Mouse (Mus musculus) heart, embryonic 16.5 days (tissue): ENCODE results near the gene Ddx17. TPM values are rescaled to one million over a fixed set of nuclear protein-coding genes. Genes with fewer than 3 reads are reported as not detected.

Experiments used
- ATAC-seq: fragments of 200-750 bp; cut with Nextera tagmentation; replicated peaks from 2 replicates; pipeline ENCODE4 v1.8.0; 2017; ENCODE audit warnings: moderate number of reproducible peaks; ENCODE audit not compliant: insufficient read depth, low FRiP score; ENCODE audit errors: extremely low read depth
- H3K27ac ChIP-seq: fragments of 300-500 bp; sonication (generic); 2 replicates; pipeline ENCODE4 v1.5.1; 2014; ENCODE audit warnings: mild to moderate bottlenecking, low read length, control low read depth, moderate library complexity
- H3K27me3 ChIP-seq: fragments of 300-500 bp; sonication (generic); 2 replicates; pipeline ENCODE4 v1.6.1; 2014; ENCODE audit warnings: low read length, mixed read lengths; ENCODE audit not compliant: control insufficient read depth, insufficient read depth
- H3K36me3 ChIP-seq: fragments of 300-500 bp; sonication (generic); 2 replicates; pipeline ENCODE4 v1.6.1; 2014; ENCODE audit not compliant: control insufficient read depth, insufficient read depth
- H3K4me1 ChIP-seq: fragments of 300-500 bp; sonication (generic); 2 replicates; pipeline ENCODE4 v1.6.1; 2014; ENCODE audit warnings: low read length, mixed read lengths; ENCODE audit not compliant: control insufficient read depth, insufficient read depth
- H3K4me2 ChIP-seq: fragments of 300-500 bp; sonication (generic); 2 replicates; pipeline ENCODE4 v1.6.1; 2014; ENCODE audit warnings: low read depth, mild to moderate bottlenecking, control low read depth, low read length
- H3K4me3 ChIP-seq: fragments of 300-500 bp; sonication (generic); 2 replicates; pipeline ENCODE4 v1.5.1; 2014; ENCODE audit warnings: mild to moderate bottlenecking, control low read depth, low read length
- H3K9ac ChIP-seq: fragments of 300-500 bp; sonication (generic); 2 replicates; pipeline ENCODE4 v1.6.1; 2014; ENCODE audit warnings: low read length, control low read depth
- H3K9me3 ChIP-seq: fragments of 300-500 bp; sonication (generic); replicated peaks from 2 replicates; pipeline ENCODE4 v1.6.1; 2016; ENCODE audit warnings: low read length; ENCODE audit not compliant: control insufficient read depth
- WGBS: fragments of 180-500 bp; shearing (Covaris S2); extraction: QIAGEN DNeasy Blood & Tissue Kit; methylation state at CpG from one replicate; pipeline ENCODE4 v1.1.7; 2014; 5-methylcytosine and 5-hydroxymethylcytosine counted together
- polyA plus RNA-seq: library from polyadenylated mRNA; unstranded; fragments of >200 nt; fragmentation: Nextera tagmentation; extraction: Ambion mirVana; gene quantifications from 2 replicates; pipeline ENCODE4 v1.2.1, GENCODE M21; 2015

Gene Ddx17
- polyA plus RNA-seq, 1 experiment from 2014 or later = 30.8 TPM

DNA sequence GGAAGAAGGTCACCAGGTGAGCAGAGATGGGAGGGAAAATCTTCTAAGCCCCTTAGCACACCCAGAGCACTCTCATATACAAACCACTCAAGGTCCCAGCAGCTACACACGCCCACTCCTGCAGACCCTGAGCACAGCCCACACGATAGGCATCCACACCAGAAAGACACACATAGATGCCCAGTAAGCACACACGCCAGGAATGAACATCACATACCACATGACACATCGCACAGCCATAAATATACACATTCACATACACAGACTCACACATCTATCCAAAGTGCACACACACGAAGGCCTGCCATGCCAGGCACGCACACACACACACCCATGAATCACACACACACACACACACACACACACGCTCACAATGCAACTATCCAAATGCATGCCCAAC, 36.1 kb downstream of the Ddx17 start:
- WGBS = 71% methylated on average over 7 of the region's 7 CpGs
- Histone ChIP-seq H3K9me3 (no peaks in the 10 kb centered on the region), H3K36me3 (no peaks in the 10 kb centered on the region), H3K4me3 (no peak overlapping the region), H3K4me1 (peaks cover 24% of the 10 kb centered on the region), H3K27ac (no peak overlapping the region), H3K9ac (no peak overlapping the region), H3K4me2 (no peak overlapping the region), H3K27me3 (peaks cover 47% of the 10 kb centered on the region)
- no peak for ATAC-seq

DNA sequence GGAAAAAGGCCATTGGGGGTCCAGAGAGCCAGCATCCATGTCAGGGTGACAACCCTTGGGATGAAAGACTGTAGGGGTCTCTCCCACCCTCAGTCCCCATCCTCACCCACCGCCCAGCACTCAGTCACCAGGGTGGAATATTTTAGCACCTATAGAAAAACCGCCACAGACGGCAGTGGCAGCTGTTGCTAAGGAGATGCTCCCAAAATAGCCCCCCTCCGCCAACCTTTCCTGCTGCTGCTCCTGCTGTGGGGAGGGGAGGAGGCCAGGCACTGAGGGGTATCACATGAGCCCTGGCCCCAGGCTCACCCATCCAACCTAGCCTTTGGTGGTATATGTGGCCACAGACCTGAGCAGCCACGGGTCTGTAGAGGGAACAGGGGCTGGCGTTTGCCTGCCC, 36.5 kb downstream of the Ddx17 start:
- Histone ChIP-seq H3K4me3 (no peak overlapping the region), H3K4me2 (no peak overlapping the region; the same call in 1 of the 2 replicates), H3K27me3 (peaks cover 47% of the 10 kb centered on the region), H3K9ac (no peak overlapping the region), H3K36me3 (no peaks in the 10 kb centered on the region), H3K9me3 (no peaks in the 10 kb centered on the region), H3K27ac (no peak overlapping the region), H3K4me1 (peaks cover 24% of the 10 kb centered on the region)
- whole genome bisulfite sequencing = 19% methylated on average over 6 of the region's 6 CpGs
- ATAC-seq = no peak

DNA sequence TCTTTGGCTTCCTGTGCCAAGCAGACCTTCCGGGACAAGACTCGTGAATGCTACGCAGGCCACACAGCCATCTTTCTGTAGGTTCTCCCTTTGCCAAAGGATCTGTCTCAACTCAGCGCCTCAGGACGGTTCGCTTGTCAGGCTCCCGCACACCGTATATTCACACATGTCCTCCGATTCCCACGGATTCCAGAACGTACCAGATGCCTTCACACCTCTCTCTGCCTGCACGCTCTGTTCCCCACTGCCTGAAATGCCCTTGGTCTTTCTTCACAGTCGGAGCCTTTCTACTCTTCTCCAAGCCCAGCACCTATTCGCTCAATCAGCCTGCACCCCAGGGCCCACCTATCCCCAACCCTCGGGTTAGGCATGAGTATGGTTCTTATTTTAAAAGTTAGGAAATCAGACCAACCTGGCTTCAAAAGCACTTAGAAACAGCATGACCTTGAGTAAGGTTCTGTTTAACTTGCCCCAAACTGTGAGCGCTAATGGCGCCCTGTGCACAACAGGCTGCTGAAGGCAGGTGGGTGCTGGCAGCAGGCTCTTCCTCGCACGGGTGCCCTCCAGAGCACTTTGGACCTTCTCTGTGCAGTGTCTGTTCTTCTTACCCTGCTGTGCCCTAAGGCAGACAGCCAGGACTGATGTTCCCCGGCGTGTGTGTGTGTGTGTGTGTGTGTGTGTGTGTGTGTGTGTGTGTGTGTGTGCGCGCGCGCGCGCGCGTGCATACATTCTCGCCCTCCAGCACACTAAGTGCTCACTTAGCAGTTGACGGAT, 39.3 kb downstream of the Ddx17 start:
- H3K4me3 ChIP-seq = no peak overlapping the region
- no peak overlapping the region for H3K27ac ChIP-seq
- no peaks in the 10 kb centered on the region for H3K36me3 ChIP-seq
- H3K27me3 ChIP-seq = peaks cover 49% of the 10 kb centered on the region
- ATAC-seq = no peak
- H3K9me3 ChIP-seq = no peaks in the 10 kb centered on the region
- WGBS = 54% methylated on average over 31 of the region's 31 CpGs
- H3K4me1 ChIP-seq = peaks cover 29% of the 10 kb centered on the region
- no peak overlapping the region for H3K4me2 ChIP-seq
- H3K9ac ChIP-seq = no peak overlapping the region

DNA sequence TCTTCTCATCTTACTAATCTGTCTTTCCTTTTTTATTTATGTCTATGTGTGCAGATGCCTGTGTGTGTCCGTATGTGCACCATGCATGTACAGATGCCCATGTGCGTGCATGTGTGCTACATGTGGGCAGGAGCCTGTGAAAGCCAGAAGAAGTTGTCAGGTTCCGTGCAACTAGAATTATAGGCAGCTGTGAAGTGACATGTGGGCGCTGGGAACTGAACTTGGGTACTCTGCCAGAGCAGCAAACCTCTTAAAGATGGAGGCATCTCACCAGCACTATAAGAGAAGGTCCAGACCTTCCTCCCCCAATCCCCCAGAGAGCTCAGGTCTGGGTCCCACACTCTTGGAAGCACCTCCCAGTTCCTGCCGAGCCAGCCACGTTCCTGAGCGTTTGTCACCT, 40.1 kb downstream of the Ddx17 start:
- no peak for ATAC-seq
- Histone ChIP-seq H3K9me3 (no peaks in the 10 kb centered on the region), H3K27ac (no peak overlapping the region), H3K9ac (no peak overlapping the region), H3K4me1 (peaks cover 24% of the 10 kb centered on the region), H3K4me2 (no peak overlapping the region; the same call in 1 of the 2 replicates), H3K36me3 (no peaks in the 10 kb centered on the region), H3K4me3 (no peak overlapping the region), H3K27me3 (peaks cover 49% of the 10 kb centered on the region)
- 38% methylated on average over 7 of the region's 7 CpGs for WGBS

DNA sequence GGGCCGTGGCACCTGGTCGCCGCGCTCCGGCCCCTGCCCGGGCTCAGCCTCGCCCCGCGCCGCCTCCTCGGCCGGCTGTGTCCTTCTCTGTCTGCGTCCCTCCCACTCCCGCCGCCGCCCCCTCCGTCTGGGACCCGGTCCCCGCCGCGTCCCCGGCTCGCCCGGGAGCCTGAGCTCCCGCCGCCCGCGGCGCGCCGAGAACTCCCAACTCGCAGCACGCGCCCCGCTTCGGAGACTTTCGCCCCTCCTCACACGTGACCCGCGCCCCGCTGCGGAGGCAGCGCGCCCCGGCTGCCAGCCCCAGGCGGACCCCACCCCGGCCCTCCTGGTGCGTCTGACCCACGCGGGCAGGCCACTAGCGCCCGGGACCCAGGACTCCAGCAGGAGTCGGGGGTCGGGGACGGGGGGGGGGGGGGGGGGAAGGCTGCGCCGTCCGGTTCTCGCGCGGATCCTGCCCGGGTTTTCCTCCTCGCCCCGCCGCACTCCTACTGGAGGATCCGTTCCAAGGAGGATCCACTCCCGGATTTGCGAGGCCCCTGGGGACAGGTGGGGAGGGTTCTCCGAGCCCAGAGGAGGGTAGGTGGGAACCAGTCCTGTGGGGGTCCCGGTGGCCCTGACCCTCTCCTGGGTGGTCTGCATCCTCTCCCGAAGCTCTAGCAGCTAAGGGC, 40.8 kb downstream of the Ddx17 start:
- Histone ChIP-seq H3K27me3 (peaks cover 45% of the 10 kb centered on the region), H3K27ac (no peak overlapping the region), H3K9me3 (no peaks in the 10 kb centered on the region), H3K4me2 (peak overlapping the region; percentile 96), H3K4me3 (peak overlapping the region; percentile 57), H3K4me1 (peaks cover 21% of the 10 kb centered on the region), H3K9ac (peak overlapping the region; percentile 66), H3K36me3 (no peaks in the 10 kb centered on the region)
- WGBS = under 1% methylated on average over 56 of the region's 71 CpGs
- peak; percentile 35 for ATAC-seq

DNA sequence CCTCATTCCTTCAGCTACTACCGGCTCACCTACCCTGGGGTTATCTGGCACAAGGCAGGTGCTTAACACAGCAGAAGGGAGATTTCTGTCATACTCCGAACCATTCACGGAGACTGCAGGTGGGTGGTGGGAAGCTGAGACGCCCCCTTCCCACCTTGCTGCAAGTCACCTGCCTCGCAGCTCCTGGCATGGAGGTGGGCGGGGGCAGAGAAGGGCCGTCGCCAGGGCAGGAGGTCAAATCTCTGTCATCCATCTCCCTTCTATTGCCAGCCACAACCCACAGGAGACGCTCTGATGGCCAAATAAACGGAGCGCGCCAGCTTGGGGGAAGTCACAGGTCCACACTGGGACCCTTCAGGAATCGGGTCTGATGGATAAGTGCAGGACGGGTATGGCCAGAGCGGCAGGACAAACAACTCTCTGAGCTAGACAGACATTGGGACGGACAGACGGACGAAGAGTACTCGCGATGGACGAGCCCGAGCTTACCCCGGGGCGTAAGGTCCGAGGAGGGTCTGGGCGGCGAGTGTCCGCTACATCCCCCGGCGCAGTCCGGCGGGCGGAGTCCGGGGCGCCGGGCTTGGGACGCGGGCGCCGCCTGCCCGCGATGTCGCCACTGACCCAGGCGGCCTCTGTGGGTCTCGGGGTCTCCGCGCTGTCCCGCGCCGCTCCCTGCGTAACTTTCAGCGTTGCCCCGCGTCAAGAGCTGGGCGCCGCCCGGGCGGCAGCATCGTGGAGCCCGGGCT, 41.7 kb downstream of the Ddx17 start, which contains the start of gene Kcnj4:
Kcnj4 (minus strand) TSS at position 535 of the 746 bp plus-strand sequence.
- under 1% methylated on average over 59 of the region's 60 CpGs for WGBS
- no peaks in the 10 kb centered on the region for H3K36me3 ChIP-seq
- peak within 1 kb of the TSS; percentile 66 for H3K9ac ChIP-seq
- 0 out of 2 replicates have a peak, but pooled peaks have one; percentile 4 for ATAC-seq
- peaks cover 36% of the 10 kb centered on the region for H3K27me3 ChIP-seq
- no peaks in the 10 kb centered on the region for H3K9me3 ChIP-seq
- H3K4me1 ChIP-seq = peaks cover 20% of the 10 kb centered on the region
- peak within 1 kb of the TSS; percentile 96 for H3K4me2 ChIP-seq
- H3K4me3 ChIP-seq = peak within 1 kb of the TSS; percentile 57
- H3K27ac ChIP-seq = no peak within 1 kb of the TSS

DNA sequence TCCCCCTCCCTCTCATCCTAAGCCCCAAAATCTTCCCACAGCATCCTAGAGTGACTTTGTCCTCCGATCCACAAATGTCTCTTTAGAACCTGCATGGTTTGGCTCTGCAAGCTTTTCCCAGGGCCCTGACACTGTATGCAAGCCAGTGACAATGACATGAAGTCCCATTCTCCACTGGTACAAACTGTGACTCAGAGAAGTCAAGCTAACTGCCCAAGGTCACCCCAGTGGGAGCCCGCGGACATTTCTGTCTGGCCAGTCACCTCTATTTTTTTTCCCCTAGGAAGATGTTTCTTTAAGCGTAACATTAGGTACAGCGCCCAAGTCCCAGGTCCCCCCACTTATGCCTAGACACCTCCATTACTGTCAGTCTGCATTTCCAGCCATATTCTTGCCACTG, 43.1 kb downstream of the Ddx17 start:
- Histone ChIP-seq H3K27me3 (peaks cover 35% of the 10 kb centered on the region), H3K36me3 (no peaks in the 10 kb centered on the region), H3K9ac (no peak overlapping the region), H3K4me1 (peaks cover 20% of the 10 kb centered on the region), H3K27ac (no peak overlapping the region), H3K9me3 (no peaks in the 10 kb centered on the region), H3K4me2 (no peak overlapping the region), H3K4me3 (no peak overlapping the region)
- no peak for ATAC-seq
- WGBS = 68% methylated on average over 5 of the region's 5 CpGs

DNA sequence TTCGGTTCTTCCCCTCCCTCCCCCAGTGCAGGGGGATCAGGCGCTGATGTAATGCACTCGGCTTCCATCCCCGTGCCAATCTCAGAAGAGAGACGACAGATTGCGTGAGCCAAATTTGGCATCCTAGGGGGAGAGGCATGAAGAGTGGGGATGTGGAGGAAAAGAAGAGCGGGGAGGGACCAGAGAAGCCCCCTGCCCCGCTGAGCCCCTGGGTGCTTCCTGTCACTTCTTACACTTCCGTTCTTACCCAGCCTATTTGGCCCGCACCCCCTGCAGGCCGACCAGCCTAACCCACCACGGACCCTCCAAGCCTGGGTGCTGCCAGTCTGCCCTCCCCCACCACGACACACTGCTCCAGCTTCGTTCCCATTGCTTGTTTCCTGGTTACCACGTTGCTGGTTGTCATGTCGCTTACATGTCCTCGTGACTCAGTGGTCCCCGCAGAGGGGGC, 43.6 kb downstream of the Ddx17 start:
- Histone ChIP-seq H3K9ac (no peak overlapping the region), H3K36me3 (no peaks in the 10 kb centered on the region), H3K4me2 (peak overlapping the region; percentile 34; the same call in 1 of the 2 replicates), H3K9me3 (no peaks in the 10 kb centered on the region), H3K27ac (no peak overlapping the region), H3K4me3 (no peak overlapping the region), H3K4me1 (peaks cover 20% of the 10 kb centered on the region), H3K27me3 (peaks cover 30% of the 10 kb centered on the region)
- 22% methylated on average over 18 of the region's 18 CpGs for WGBS
- 0 out of 2 replicates have a peak, but pooled peaks have one; percentile 26 for ATAC-seq
